Mouse (Mus musculus): ENCODE results near the gene Hpn. TPM values are rescaled to one million over a fixed set of nuclear protein-coding genes. Genes with fewer than 3 reads are reported as not detected.

Hpn gene
- polyA plus RNA-seq, 1 experiment from 2014 or later, result not detected

DNA sequence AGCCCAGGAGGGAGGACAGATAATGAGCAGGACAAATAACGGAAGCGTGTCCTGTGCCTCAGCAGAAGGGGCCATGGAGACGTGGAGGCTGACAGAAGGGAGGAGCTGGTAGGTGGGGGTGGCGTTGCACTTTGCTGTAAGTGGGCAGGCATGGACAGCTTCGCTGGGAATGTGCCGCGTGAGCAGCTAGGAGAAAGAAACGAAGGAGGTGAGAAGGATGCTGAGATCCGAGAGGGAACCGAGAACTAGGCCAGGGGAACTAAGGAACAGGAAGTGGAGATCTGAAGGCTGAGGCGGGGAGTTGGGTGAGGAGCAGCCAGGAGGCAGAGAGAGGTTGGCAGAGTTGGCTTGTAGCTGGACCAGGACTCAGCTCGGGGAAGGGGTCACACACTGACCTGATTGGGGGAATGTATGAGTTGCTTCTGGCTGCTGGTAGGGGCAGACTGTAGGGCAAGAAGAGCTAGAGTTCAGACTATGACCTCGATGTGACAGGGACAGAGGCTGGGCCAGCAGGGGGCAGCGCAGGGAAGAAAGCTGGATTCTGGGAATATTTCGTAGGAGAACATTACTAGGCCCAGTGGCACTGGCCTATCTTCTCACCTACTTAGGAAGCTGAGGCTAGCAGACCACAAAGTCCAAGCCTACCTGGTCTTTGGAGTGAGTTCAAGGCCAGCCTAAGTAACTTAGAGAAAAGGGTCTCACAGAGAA lies 9.9 kb downstream of the Hpn start:
- 76% methylated on average over 15 of the region's 15 CpGs for WGBS
- no peak for ATAC-seq
- no peak overlapping the region for H3K9ac ChIP-seq
- no peaks in the 10 kb centered on the region for H3K27me3 ChIP-seq
- H3K9me3 ChIP-seq (replicated peaks), result no peaks in the 10 kb centered on the region
- H3K4me1 ChIP-seq, result no peaks in the 10 kb centered on the region
- no peak overlapping the region for H3K27ac ChIP-seq
- no peak overlapping the region for H3K4me2 ChIP-seq
- H3K4me3 ChIP-seq, result no peak overlapping the region
- no peaks in the 10 kb centered on the region for H3K36me3 ChIP-seq (ENCODE audit: poor library complexity, severe bottlenecking)

DNA sequence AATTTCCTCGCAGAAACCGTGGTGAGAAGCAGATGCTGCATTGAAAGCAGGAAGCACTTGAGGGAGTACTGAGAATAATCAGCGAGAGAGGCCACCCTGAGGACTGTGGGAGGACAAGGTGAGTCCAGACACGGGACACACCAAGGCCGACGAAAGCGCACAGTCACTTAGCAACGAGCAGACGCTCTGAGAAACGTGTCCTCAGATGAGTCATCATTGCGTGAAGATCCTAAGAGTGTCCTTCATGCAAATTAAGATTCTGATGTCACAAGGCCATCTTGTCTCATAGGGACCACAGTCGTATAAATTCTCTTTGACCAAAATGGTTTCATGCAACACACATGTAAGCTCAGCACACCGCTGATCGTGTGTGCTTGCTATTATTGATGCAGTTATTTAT lies 14.3 kb downstream of the Hpn start:
- Histone ChIP-seq H3K4me3 (no peak overlapping the region), H3K4me1 (no peaks in the 10 kb centered on the region), H3K27ac (no peak overlapping the region), H3K9ac (no peak overlapping the region), H3K36me3 (ENCODE audit: poor library complexity, severe bottlenecking) (no peaks in the 10 kb centered on the region), H3K27me3 (no peaks in the 10 kb centered on the region), H3K4me2 (no peak overlapping the region), H3K9me3 (replicated peaks) (no peaks in the 10 kb centered on the region)
- no peak for ATAC-seq
- WGBS, result 83% methylated on average over 14 of the region's 14 CpGs

DNA sequence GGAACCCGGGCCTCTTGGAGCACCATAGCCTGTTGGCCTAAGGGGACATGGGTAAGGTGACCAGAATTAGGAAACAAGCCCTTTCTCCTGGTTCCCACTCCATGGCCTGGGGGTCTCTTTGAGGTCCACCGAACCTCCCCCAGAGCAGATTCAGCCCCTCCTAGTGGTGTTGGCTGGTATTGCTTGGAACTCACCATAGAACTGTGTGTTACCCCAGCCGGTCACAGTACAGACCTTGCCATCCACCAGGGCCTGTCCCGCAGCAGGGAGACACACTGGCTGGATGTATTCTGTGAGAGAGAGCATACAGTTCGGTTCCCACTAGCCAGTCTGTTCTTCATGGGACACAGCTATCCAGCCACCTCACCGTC lies 15.5 kb downstream of the Hpn start:
- Histone ChIP-seq H3K4me2 (no peak overlapping the region), H3K27me3 (no peaks in the 10 kb centered on the region), H3K27ac (no peak overlapping the region), H3K9ac (no peak overlapping the region), H3K4me1 (no peaks in the 10 kb centered on the region), H3K36me3 (ENCODE audit: poor library complexity, severe bottlenecking) (no peaks in the 10 kb centered on the region), H3K9me3 (replicated peaks) (no peaks in the 10 kb centered on the region), H3K4me3 (no peak overlapping the region)
- ATAC-seq, result no peak
- 88% methylated on average over 6 of the region's 6 CpGs for WGBS

DNA sequence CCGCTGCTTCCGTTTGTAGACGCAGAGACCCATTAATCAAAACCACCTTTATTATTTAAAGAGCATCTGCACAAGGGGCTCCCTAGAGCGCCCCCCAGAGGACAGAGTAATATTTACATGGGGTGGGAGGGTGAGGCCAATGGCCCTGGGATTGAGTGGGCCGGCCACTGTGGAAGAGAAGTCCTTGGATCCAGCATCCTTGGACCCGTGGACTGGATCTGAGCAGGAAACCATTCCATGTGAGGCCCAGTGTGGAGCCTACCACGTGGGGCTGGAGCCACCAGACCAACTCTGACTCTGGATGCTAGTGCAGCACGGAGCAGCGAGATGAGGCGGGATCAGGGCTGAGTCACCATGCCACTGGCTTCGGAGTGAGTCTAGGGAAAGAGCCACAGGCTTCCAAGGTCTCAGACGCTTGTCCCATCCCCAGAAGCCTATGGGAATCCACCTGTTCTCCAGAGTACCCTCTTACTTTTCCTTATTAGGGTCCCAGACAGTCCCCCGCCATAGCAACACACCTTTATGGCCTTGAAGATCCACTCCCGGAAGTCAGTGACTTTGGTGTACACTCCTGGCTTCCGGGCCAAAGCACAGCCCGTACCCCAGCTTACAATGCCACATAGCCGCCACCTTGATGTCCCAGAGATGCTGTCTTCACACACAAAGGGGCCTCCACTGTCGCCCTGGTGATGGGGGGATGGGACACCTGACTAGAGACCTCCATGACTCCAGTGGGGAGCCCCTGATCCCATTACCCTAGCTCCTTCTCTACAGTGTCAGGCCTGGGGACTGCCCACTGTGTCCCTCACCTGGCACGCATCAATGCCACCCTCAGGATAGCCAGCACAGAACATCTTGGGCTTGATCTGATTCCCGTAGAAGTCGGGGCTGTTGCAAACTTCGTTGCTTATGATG lies 16.1 kb downstream of the Hpn start:
- 77% methylated on average over 22 of the region's 22 CpGs for WGBS
- H3K9ac ChIP-seq, result no peak overlapping the region
- H3K9me3 ChIP-seq (replicated peaks), result no peaks in the 10 kb centered on the region
- ATAC-seq, result no peak
- no peaks in the 10 kb centered on the region for H3K4me1 ChIP-seq
- H3K27me3 ChIP-seq, result no peaks in the 10 kb centered on the region
- H3K36me3 ChIP-seq (ENCODE audit: poor library complexity, severe bottlenecking), result no peaks in the 10 kb centered on the region
- no peak overlapping the region for H3K27ac ChIP-seq
- H3K4me2 ChIP-seq, result no peak overlapping the region
- no peak overlapping the region for H3K4me3 ChIP-seq

DNA sequence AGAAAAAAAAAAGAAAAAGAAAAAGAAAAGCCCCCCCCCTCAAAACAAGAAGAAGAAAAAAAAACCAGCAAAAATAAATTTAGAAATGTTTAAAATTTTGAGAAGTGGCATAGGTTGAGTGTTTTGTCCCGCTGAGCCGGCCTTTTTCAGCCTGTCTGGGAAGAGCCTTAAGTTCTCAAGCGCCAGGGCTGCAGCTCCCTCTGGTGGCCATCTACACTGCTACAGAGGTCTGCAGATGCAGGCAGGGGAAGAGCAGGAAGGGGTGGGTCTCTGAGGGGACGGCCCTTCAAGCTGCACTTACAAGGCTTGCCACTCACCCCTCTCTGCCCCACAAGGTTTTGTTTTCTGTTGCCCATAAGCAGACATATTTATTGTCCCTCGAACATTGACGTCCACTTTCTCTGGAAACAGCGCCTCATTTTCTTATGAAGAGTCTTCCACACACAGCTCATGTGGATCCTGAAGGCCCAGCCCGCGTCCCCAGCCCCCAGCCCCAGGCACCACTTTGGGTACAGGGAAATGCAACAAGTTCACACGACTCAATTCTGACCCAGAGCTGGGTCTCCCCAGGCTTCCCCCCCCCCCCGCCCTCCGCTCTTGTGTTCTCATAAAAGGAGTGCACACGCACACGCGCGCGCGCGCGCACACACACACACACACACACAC lies 17.4 kb downstream of the Hpn start:
- peak; percentile 96 for ATAC-seq
- Histone ChIP-seq H3K9ac (no peak overlapping the region), H3K36me3 (ENCODE audit: poor library complexity, severe bottlenecking) (no peaks in the 10 kb centered on the region), H3K4me2 (peak overlapping the region; percentile 49), H3K9me3 (replicated peaks) (no peaks in the 10 kb centered on the region), H3K4me3 (peak overlapping the region; percentile 20), H3K27ac (no peak overlapping the region), H3K27me3 (no peaks in the 10 kb centered on the region), H3K4me1 (no peaks in the 10 kb centered on the region)
- 36% methylated on average over 20 of the region's 20 CpGs for WGBS

DNA sequence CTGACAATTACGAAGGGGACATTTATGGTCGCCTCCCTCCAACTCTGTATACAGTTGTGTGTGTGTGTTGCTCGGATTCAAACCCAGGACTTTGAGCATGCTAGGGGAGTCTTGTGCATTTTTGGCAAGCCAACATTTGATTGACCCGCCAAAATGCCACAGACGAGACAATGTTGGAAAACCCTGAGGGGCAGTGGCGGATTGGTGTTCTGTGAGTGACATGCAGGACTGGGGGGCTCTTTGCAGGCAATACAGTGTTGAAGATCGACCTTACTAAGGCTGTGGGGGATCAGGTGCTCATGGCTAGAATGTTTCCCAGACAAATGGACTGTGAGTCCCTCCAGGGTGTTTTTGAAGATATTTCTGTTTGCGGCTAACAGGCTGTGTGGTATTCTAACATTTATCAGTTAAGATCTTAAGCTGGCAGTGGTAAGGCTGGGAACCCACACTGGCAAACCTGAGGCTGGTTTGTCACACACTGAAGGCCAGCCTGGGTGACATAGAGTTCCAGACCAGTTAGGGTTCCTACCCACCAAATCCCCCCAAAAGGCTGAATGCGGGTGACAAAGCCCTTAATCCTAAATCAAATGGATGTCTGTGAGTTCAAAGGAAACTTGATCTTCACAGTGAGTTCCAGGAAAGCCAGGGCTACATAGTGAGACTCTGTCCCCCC lies 18.1 kb downstream of the Hpn start:
- H3K36me3 ChIP-seq (ENCODE audit: poor library complexity, severe bottlenecking), result no peaks in the 10 kb centered on the region
- H3K4me1 ChIP-seq, result no peaks in the 10 kb centered on the region
- no peak for ATAC-seq
- no peak overlapping the region for H3K27ac ChIP-seq
- no peaks in the 10 kb centered on the region for H3K9me3 ChIP-seq (replicated peaks)
- WGBS, result 76% methylated on average over 9 of the region's 9 CpGs
- H3K4me2 ChIP-seq, result no peak overlapping the region
- H3K9ac ChIP-seq, result no peak overlapping the region
- H3K4me3 ChIP-seq, result no peak overlapping the region
- H3K27me3 ChIP-seq, result no peaks in the 10 kb centered on the region

DNA sequence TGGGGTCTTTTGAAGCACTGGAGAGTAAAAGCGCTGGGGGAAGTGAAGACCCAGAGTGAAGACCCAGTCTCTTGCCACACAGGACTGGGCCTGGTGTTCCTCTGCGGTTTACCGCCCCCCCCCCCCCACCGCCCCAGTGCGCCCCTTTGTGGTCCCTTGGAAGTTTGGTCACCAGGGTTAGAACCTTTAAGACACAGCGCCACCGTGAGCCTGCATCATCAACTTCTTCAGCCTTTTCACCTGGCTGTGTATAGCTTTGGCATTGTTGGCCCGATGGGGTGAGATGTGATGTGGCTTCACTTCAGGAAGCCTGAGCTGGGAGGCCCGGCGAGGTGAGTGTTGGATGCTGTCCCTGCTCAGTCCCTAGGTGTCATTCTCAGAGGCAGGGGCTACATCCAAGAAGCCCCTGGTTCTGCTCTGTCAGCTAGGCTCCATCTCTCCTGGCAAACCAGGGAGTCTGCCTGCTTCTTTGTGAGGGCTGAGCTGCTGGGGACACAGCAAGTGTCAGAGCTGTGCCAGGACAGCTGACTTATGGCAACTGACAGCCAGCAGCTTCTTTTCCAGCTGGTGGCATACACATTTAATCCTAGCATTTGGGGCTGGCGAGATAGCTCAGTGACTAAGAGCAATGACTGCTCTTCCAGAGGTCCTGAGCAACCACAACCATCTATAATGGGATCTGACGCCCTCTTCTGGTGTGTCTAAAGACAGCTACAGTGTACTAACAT lies 20.2 kb downstream of the Hpn start:
- Histone ChIP-seq H3K4me1 (no peaks in the 10 kb centered on the region), H3K36me3 (ENCODE audit: poor library complexity, severe bottlenecking) (no peaks in the 10 kb centered on the region), H3K27me3 (no peaks in the 10 kb centered on the region), H3K4me3 (no peak overlapping the region), H3K9me3 (replicated peaks) (no peaks in the 10 kb centered on the region; the same call in 1 of the 2 replicates), H3K27ac (no peak overlapping the region), H3K9ac (no peak overlapping the region), H3K4me2 (no peak overlapping the region)
- ATAC-seq, result no peak
- WGBS, result 28% methylated on average over 12 of the region's 12 CpGs

DNA sequence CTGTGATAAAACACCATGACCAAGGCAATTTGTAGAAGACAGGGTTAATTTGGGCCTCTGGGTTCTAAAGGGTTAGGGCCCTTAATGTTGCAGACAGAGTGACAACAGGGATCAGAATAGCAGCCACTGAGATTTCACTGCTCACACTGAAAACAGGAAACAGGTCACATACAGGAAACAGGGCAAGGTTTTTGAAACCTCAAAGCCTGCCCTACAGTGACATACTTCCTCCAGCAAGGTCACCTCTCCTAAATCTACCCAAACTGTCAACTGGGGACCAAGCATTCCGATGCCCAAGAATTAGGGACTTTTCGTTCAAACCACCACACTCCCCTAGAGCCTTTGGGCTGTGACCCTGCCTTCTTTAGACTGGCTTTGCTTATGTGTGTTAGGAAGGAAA lies 25.4 kb downstream of the Hpn start:
- Histone ChIP-seq H3K4me1 (0 out of 2 replicates have a peak, but pooled peaks cover 4% of the 10 kb centered on the region), H3K36me3 (ENCODE audit: poor library complexity, severe bottlenecking) (no peaks in the 10 kb centered on the region), H3K27me3 (no peaks in the 10 kb centered on the region), H3K4me3 (no peak overlapping the region), H3K27ac (no peak overlapping the region), H3K9ac (no peak overlapping the region), H3K4me2 (no peak overlapping the region), H3K9me3 (replicated peaks) (no peaks in the 10 kb centered on the region; the same call in 1 of the 2 replicates)
- WGBS, result 90% methylated on average over 2 of the region's 2 CpGs
- ATAC-seq, result no peak

DNA sequence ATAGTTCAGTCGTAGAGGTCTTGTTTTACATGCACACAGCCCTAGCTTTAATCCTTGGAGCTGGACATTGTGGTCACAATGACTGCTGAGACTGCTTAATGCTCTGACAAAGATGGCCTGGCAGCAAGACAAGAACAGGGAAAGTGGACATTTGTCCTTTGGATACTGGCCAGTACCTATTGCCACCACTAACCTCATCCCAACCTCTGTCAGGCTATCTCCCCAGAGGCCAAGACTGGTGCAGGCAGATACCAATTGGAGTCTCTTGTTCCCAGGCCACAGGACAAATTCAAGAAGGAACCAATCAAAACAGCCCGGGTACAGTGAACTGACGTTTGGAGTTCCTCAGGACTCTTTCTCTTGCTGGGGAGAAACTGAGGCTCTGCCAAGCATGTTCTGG lies 26.9 kb downstream of the Hpn start:
- H3K36me3 ChIP-seq (ENCODE audit: poor library complexity, severe bottlenecking), result no peaks in the 10 kb centered on the region
- no peak overlapping the region for H3K9ac ChIP-seq
- H3K4me1 ChIP-seq, result 0 out of 2 replicates have a peak, but pooled peaks cover 7% of the 10 kb centered on the region
- no peak overlapping the region for H3K27ac ChIP-seq
- no peaks in the 10 kb centered on the region for H3K27me3 ChIP-seq
- no peak overlapping the region for H3K4me3 ChIP-seq
- ATAC-seq, result no peak
- WGBS, result 66% methylated on average over 3 of the region's 3 CpGs
- no peaks in the 10 kb centered on the region; the same call in 1 of the 2 replicates for H3K9me3 ChIP-seq (replicated peaks)
- no peak overlapping the region for H3K4me2 ChIP-seq

DNA sequence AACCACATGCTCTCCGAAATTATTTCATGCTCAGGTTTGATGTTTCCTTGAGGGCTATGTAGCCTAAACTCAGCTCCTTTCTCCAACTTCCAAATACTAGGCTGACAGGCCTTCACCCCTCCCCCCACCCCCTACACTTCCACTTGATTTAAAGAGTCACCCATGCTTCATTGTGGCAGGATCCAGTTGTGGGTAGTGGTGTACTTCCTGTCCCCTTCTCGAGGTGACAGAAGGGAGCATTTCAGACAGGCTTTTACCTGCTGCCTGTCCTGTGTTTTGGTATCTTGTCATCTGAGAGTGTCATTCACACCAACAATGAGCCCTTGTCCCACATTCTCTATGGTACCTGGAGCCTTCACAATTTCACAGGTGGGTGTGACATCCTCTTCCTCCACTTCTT lies 27.8 kb downstream of the Hpn start:
- Histone ChIP-seq H3K4me2 (no peak overlapping the region), H3K9me3 (replicated peaks) (no peaks in the 10 kb centered on the region; the same call in 1 of the 2 replicates), H3K4me3 (no peak overlapping the region), H3K4me1 (0 out of 2 replicates have a peak, but pooled peaks cover 7% of the 10 kb centered on the region), H3K27ac (no peak overlapping the region), H3K36me3 (ENCODE audit: poor library complexity, severe bottlenecking) (no peaks in the 10 kb centered on the region), H3K27me3 (no peaks in the 10 kb centered on the region), H3K9ac (no peak overlapping the region)
- ATAC-seq, result no peak
- WGBS, result 73% methylated on average over 2 of the region's 2 CpGs

DNA sequence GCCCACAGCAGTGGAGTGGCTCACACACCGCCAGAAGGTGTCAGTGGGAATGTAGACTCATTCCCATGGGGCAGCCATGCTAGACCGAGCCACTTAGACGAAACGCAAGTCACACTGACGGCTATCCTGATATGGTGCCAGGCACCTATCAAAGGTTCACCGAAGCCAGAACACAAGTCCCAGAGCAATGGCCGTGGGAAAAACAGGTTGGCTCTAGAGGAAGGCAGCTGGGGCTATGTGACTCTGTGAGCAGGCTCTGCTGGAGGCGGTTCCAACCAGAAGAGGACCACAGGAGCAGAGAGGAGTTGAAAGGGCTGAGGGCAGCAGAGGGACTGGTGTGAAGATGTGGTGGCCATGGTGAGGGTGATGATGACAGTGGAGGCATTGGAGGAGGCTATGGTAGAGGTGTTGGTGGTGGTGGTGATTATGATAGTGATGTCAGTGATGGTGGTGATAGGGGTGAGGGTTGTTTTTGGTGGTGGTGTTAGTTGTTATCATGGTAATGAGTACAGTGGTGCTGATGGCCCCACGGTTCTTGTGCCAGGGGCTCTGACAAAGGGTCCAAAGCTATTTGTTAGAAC lies 28.8 kb downstream of the Hpn start:
- no peak overlapping the region for H3K9ac ChIP-seq
- no peaks in the 10 kb centered on the region for H3K27me3 ChIP-seq
- no peak for ATAC-seq
- no peak overlapping the region for H3K27ac ChIP-seq
- 94% methylated on average over 9 of the region's 9 CpGs for WGBS
- no peak overlapping the region for H3K4me2 ChIP-seq
- 0 out of 2 replicates have a peak, but pooled peaks cover 7% of the 10 kb centered on the region for H3K4me1 ChIP-seq
- no peak overlapping the region for H3K4me3 ChIP-seq
- H3K9me3 ChIP-seq (replicated peaks), result no peaks in the 10 kb centered on the region; the same call in 1 of the 2 replicates
- no peaks in the 10 kb centered on the region for H3K36me3 ChIP-seq (ENCODE audit: poor library complexity, severe bottlenecking)

Measured in forebrain, embryonic 13.5 days (tissue).